Mouse (Mus musculus): ENCODE data around the gene Ly6g5b. TPM values are rescaled to one million over a fixed set of nuclear protein-coding genes. Genes with fewer than 3 reads are reported as not detected.
A peak's percentile ranks its signal among the peaks of the same experiment; 100 is the strongest.

Ly6g5b gene
- polyA plus RNA-seq, 1 experiment = 1.4 TPM

DNA sequence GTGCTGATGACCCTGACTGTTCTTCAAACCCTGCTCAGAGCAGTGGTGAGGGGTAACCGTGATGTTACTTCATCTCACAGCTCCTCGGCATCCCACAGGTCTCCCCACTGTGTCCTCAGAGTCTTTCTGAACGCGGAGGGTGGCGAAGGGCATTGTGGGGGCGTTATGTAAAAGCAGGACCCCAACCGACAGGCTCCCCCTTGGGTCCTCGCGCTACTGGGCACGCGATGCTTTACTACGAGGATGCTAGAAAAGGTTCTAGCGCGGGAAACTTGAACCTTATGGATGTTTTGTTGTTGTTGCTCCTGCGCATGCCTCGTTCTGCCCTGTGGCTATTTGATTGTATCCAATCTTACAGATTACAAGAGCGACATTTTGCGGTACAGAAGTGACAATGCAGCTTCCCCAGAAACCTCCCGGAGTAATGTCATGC lies 6.7 kb upstream of the Ly6g5b start, which contains the start of gene Csnk2b:
TSS of gene Csnk2b (minus strand) at position 183 of the 433 bp plus-strand sequence.
- WGBS = 1% methylated on average over 19 of the region's 19 CpGs
- Histone ChIP-seq H3K27ac (ENCODE audit: insufficient read depth, low read depth, low read length) (peak within 1 kb of the TSS; percentile 90), H3K27me3 (ENCODE audit: control insufficient read depth, insufficient read depth, low read length) (no peaks in the 10 kb centered on the region), H3K4me3 (ENCODE audit: low read depth, low read length) (peak within 1 kb of the TSS; percentile 91), H3K36me3 (ENCODE audit: control insufficient read depth, insufficient read depth, low read length) (peaks cover 26% of the 10 kb centered on the region), H3K4me1 (ENCODE audit: control insufficient read depth, insufficient read depth, insufficient read length, low read length) (peaks cover 9% of the 10 kb centered on the region; the same call in 1 of the 2 replicates)
- TF ChIP-seq CTCF (IDR thresholded peaks at IDR 0.05; ENCODE audit: extremely low read depth, insufficient read length, insufficient replicate concordance, low read depth, low read length) (no peak), POLR2A (IDR thresholded peaks at IDR 0.05; ENCODE audit: low read depth, low read length) (no peak)

- H3K27me3 ChIP-seq (ENCODE audit: control insufficient read depth, insufficient read depth, low read length) = no peaks in the 10 kb centered on the region
- H3K36me3 ChIP-seq (ENCODE audit: control insufficient read depth, insufficient read depth, low read length) = peaks cover 30% of the 10 kb centered on the region
- under 1% methylated on average over 50 of the region's 50 CpGs for WGBS
- peak within 1 kb of the TSS; percentile 90 for H3K27ac ChIP-seq (ENCODE audit: insufficient read depth, low read depth, low read length)
- H3K4me1 ChIP-seq (ENCODE audit: control insufficient read depth, insufficient read depth, insufficient read length, low read length) = peaks cover 9% of the 10 kb centered on the region; the same call in 1 of the 2 replicates
- TF ChIP-seq POLR2A (IDR thresholded peaks at IDR 0.05; ENCODE audit: low read depth, low read length) (peak; percentile 49), CTCF (IDR thresholded peaks at IDR 0.05; ENCODE audit: extremely low read depth, insufficient read length, insufficient replicate concordance, low read depth, low read length) (no peak)
- peak within 1 kb of the TSS; percentile 91 for H3K4me3 ChIP-seq (ENCODE audit: low read depth, low read length)
Observed at GRCm38 (mm10) chr17:35121143-35121799, 6.0 kb upstream of the Ly6g5b start, which contains the start of gene Gpank1. Gene Gpank1 (plus strand): TSS chr17:35121455.

DNA sequence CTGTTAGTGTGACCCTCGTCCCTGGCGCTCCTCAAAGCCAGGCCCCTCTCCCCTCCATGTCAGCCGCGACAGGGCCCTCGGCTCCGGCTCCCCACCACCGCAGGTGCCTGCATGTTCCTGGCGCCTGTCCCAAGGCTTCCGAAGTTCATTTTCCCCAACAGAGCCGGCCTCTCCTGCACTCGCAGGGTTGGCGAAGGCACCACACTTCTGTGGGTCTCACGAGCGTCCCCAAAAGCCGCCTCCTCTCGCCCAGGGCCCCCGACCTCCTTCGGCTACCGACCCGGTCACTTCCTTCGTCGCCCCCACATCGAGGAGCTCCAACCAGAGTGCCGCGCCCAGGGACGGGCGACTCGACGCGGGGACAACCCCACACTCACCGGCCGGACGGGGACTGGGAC lies 5.5 kb upstream of the Ly6g5b start:
- Histone ChIP-seq H3K27ac (ENCODE audit: insufficient read depth, low read depth, low read length) (peak overlapping the region; percentile 36; the same call in 1 of the 2 replicates), H3K4me3 (ENCODE audit: low read depth, low read length) (peak overlapping the region; percentile 90), H3K4me1 (ENCODE audit: control insufficient read depth, insufficient read depth, insufficient read length, low read length) (peaks cover 9% of the 10 kb centered on the region; the same call in 1 of the 2 replicates), H3K36me3 (ENCODE audit: control insufficient read depth, insufficient read depth, low read length) (peaks cover 35% of the 10 kb centered on the region), H3K27me3 (ENCODE audit: control insufficient read depth, insufficient read depth, low read length) (no peaks in the 10 kb centered on the region)
- under 1% methylated on average over 33 of the region's 33 CpGs for WGBS
- TF ChIP-seq CTCF (IDR thresholded peaks at IDR 0.05; ENCODE audit: extremely low read depth, insufficient read length, insufficient replicate concordance, low read depth, low read length) (no peak), POLR2A (IDR thresholded peaks at IDR 0.05; ENCODE audit: low read depth, low read length) (no peak)

DNA sequence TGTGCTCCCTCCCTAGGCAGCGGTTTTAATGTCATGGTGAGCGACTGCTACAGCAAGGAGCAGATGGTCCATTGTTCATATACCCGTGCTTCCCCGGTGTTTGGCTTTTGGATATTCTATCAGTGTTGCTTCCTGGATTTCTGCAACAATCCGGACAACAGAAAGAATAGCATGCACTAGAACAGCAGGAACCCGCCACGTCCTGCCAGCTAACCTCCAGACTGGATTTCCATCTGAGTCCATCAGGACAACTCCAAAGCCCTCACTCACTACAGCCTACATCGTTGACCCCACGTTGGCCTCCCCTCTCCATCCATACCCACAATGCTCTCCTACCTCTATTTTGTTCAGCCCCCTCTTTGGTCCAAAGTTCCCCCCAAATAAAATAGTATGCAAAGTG lies 3.5 kb downstream of the Ly6g5b start:
- TF ChIP-seq CTCF (IDR thresholded peaks at IDR 0.05; ENCODE audit: extremely low read depth, insufficient read length, insufficient replicate concordance, low read depth, low read length) = no peak
- no peak for TF ChIP-seq POLR2A (IDR thresholded peaks at IDR 0.05; ENCODE audit: low read depth, low read length)
- no peak overlapping the region for H3K27ac ChIP-seq (ENCODE audit: insufficient read depth, low read depth, low read length)
- peaks cover 24% of the 10 kb centered on the region for H3K36me3 ChIP-seq (ENCODE audit: control insufficient read depth, insufficient read depth, low read length)
- 74% methylated on average over 9 of the region's 9 CpGs for WGBS
- H3K4me1 ChIP-seq (ENCODE audit: control insufficient read depth, insufficient read depth, insufficient read length, low read length) = no peaks in the 10 kb centered on the region
- H3K27me3 ChIP-seq (ENCODE audit: control insufficient read depth, insufficient read depth, low read length) = no peaks in the 10 kb centered on the region
- no peak overlapping the region for H3K4me3 ChIP-seq (ENCODE audit: low read depth, low read length)

DNA sequence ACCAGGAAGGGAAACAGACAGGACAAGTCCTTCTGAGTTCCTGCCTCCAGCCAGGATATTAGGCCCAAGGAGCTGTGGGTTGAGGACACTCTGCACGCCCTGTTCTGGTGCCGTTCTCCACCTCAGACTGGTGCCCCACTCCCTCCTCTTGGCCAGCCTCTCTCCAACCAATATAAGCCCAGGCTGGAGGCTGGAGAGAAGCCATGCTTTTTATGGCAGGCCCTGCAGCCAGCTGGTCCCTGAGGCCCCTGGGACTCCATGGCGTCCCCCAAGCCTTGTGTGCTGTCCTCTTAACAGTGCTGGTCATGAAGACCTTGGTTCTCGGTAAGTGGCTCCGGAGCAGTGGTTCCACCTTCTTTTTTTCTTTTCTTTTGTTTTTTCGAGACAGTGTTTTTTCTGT lies 7.1 kb downstream of the Ly6g5b start, which contains the start of gene Ly6g5c:
TSS of gene Ly6g5c (plus strand) at position 183 of the 400 bp plus-strand sequence.
- H3K27ac ChIP-seq (ENCODE audit: insufficient read depth, low read depth, low read length) = no peak within 1 kb of the TSS
- TF ChIP-seq POLR2A (IDR thresholded peaks at IDR 0.05; ENCODE audit: low read depth, low read length) = no peak
- no peak for TF ChIP-seq CTCF (IDR thresholded peaks at IDR 0.05; ENCODE audit: extremely low read depth, insufficient read length, insufficient replicate concordance, low read depth, low read length)
- no peak within 1 kb of the TSS for H3K4me3 ChIP-seq (ENCODE audit: low read depth, low read length)
- peaks cover 8% of the 10 kb centered on the region; the same call in 1 of the 2 replicates for H3K4me1 ChIP-seq (ENCODE audit: control insufficient read depth, insufficient read depth, insufficient read length, low read length)
- no peaks in the 10 kb centered on the region for H3K27me3 ChIP-seq (ENCODE audit: control insufficient read depth, insufficient read depth, low read length)
- H3K36me3 ChIP-seq (ENCODE audit: control insufficient read depth, insufficient read depth, low read length) = peaks cover 2% of the 10 kb centered on the region; the same call in 1 of the 2 replicates
- WGBS = 84% methylated on average over 6 of the region's 6 CpGs

GRCm38 (mm10) chr17:35106522-35106921 lies 8.7 kb downstream of the Ly6g5b start:
- no peak overlapping the region for H3K4me3 ChIP-seq (ENCODE audit: low read depth, low read length)
- TF ChIP-seq POLR2A (IDR thresholded peaks at IDR 0.05; ENCODE audit: low read depth, low read length) (no peak), CTCF (IDR thresholded peaks at IDR 0.05; ENCODE audit: extremely low read depth, insufficient read length, insufficient replicate concordance, low read depth, low read length) (no peak)
- 58% methylated on average over 3 of the region's 3 CpGs for WGBS

GRCm38 (mm10) chr17:35105740-35106389 lies 9.4 kb downstream of the Ly6g5b start:
- peaks cover 23% of the 10 kb centered on the region for H3K36me3 ChIP-seq (ENCODE audit: control insufficient read depth, insufficient read depth, low read length)
- no peak overlapping the region for H3K27ac ChIP-seq (ENCODE audit: insufficient read depth, low read depth, low read length)
- no peaks in the 10 kb centered on the region for H3K27me3 ChIP-seq (ENCODE audit: control insufficient read depth, insufficient read depth, low read length)
- WGBS = 30% methylated on average over 13 of the region's 13 CpGs
- H3K4me3 ChIP-seq (ENCODE audit: low read depth, low read length) = no peak overlapping the region
- peak; percentile 53; the same call in 1 of the 2 replicates for TF ChIP-seq CTCF (IDR thresholded peaks at IDR 0.05; ENCODE audit: extremely low read depth, insufficient read length, insufficient replicate concordance, low read depth, low read length)
- TF ChIP-seq POLR2A (IDR thresholded peaks at IDR 0.05; ENCODE audit: low read depth, low read length) = no peak
- H3K4me1 ChIP-seq (ENCODE audit: control insufficient read depth, insufficient read depth, insufficient read length, low read length) = peaks cover 12% of the 10 kb centered on the region

More at GRCm38 (mm10) chr17:35106522-35106921, 8.7 kb downstream of the Ly6g5b start:
- Histone ChIP-seq H3K4me1 (ENCODE audit: control insufficient read depth, insufficient read depth, insufficient read length, low read length) (peaks cover 11% of the 10 kb centered on the region), H3K27ac (ENCODE audit: insufficient read depth, low read depth, low read length) (no peak overlapping the region), H3K36me3 (ENCODE audit: control insufficient read depth, insufficient read depth, low read length) (peaks cover 17% of the 10 kb centered on the region), H3K27me3 (ENCODE audit: control insufficient read depth, insufficient read depth, low read length) (no peaks in the 10 kb centered on the region)

Data from small intestine, adult 2 months (tissue).